Mouse (Mus musculus): ENCODE measurements at regions not wholly inside any gene's neighbourhood (a gene's known extent, or its start where the extent isn't known, plus 50 kb on each side); places are given as distances from the start of the nearest gene placed in this dataset.
A peak's percentile ranks its signal among the peaks of the same experiment; 100 is the strongest.
"Not testable (repeated sequence)": the region's sequence is repeated elsewhere in the genome, so short reads cannot be mapped to it uniquely, and the experiment has no call there.

GRCm38 (mm10) chr13:16476515-16476914 lies 464.9 kb downstream of the Inhba start:
- DNase-seq (ENCODE audit: low spot score), result no peak

GRCm38 (mm10) chr13:16487292-16487691 lies 475.6 kb downstream of the Inhba start:
- no peak for DNase-seq (ENCODE audit: low spot score)

- DNase-seq (ENCODE audit: low spot score), result not testable (repeated sequence)
Observed at GRCm38 (mm10) chr13:16490680-16491079, 479.0 kb downstream of the Inhba start.

- DNase-seq (ENCODE audit: low spot score), result no peak
Observed at GRCm38 (mm10) chr13:16498052-16498451, 486.4 kb downstream of the Inhba start.

- no peak for DNase-seq (ENCODE audit: low spot score)
Observed at GRCm38 (mm10) chr13:16512876-16513275, 501.2 kb downstream of the Inhba start.

GRCm38 (mm10) chr13:16515195-16515594 lies 503.5 kb downstream of the Inhba start:
- DNase-seq (ENCODE audit: low spot score), result no peak

- DNase-seq (ENCODE audit: low spot score), result no peak
Observed at GRCm38 (mm10) chr13:16529036-16529435, 517.4 kb downstream of the Inhba start.

GRCm38 (mm10) chr13:16543771-16544170 lies 532.1 kb downstream of the Inhba start:
- DNase-seq (ENCODE audit: low spot score), result no peak

GRCm38 (mm10) chr13:16550060-16550459 lies 538.4 kb downstream of the Inhba start:
- no peak for DNase-seq (ENCODE audit: low spot score)

GRCm38 (mm10) chr13:16564988-16565387 lies 553.3 kb downstream of the Inhba start:
- no peak for DNase-seq (ENCODE audit: low spot score)

- DNase-seq (ENCODE audit: low spot score), result no peak
Observed at GRCm38 (mm10) chr13:16574069-16574468, 562.4 kb downstream of the Inhba start.

- DNase-seq (ENCODE audit: low spot score), result no peak
Observed at GRCm38 (mm10) chr13:16586286-16586685, 574.6 kb downstream of the Inhba start.

GRCm38 (mm10) chr13:16619755-16620154 lies 608.1 kb downstream of the Inhba start:
- no peak for DNase-seq (ENCODE audit: low spot score)

GRCm38 (mm10) chr13:16626584-16626983 lies 614.9 kb downstream of the Inhba start:
- DNase-seq (ENCODE audit: low spot score), result no peak

GRCm38 (mm10) chr13:16633445-16634092 lies 621.9 kb downstream of the Inhba start:
- DNase-seq (ENCODE audit: low spot score), result peak; percentile 33

- DNase-seq (ENCODE audit: low spot score), result no peak
Observed at GRCm38 (mm10) chr13:16636251-16636650, 624.6 kb downstream of the Inhba start.

GRCm38 (mm10) chr13:16641611-16642449 lies 630.2 kb downstream of the Inhba start:
- no peak for DNase-seq (ENCODE audit: low spot score)

GRCm38 (mm10) chr13:16642450-16642994 lies 630.9 kb downstream of the Inhba start:
- DNase-seq (ENCODE audit: low spot score), result no peak

- DNase-seq (ENCODE audit: low spot score), result no peak
Observed at GRCm38 (mm10) chr13:16645311-16645710, 633.7 kb downstream of the Inhba start.

- no peak for DNase-seq (ENCODE audit: low spot score)
Observed at GRCm38 (mm10) chr13:16646056-16646455, 634.4 kb downstream of the Inhba start.

GRCm38 (mm10) chr13:16646649-16647048 lies 635.0 kb downstream of the Inhba start:
- DNase-seq (ENCODE audit: low spot score), result no peak

GRCm38 (mm10) chr13:16656110-16656509 lies 644.5 kb downstream of the Inhba start:
- no peak for DNase-seq (ENCODE audit: low spot score)

- no peak for DNase-seq (ENCODE audit: low spot score)
Observed at GRCm38 (mm10) chr13:16659894-16660293, 648.2 kb downstream of the Inhba start.
